Mouse (Mus musculus): ENCODE measurements around the gene Ptn. TPM values are rescaled to one million over a fixed set of nuclear protein-coding genes. Genes with fewer than 3 reads are reported as not detected.

The Ptn gene
- total and polyA plus RNA-seq, 3 experiments, result not detected

- TF ChIP-seq GABPA (IDR thresholded peaks at IDR 0.05; ENCODE audit: insufficient replicate concordance, low read depth, low read length) (no peak), CHD1 (IDR thresholded peaks at IDR 0.05; ENCODE audit: low read depth, low read length) (no peak), POLR2AphosphoS2 (IDR thresholded peaks at IDR 0.05; ENCODE audit: low read depth, low read length) (no peak), TBP (conservative IDR thresholded peaks at IDR 0.05; ENCODE audit: low read depth, low read length) (no peak), UBTF (IDR thresholded peaks at IDR 0.05; ENCODE audit: low read depth, low read length) (no peak), NELFE (IDR thresholded peaks at IDR 0.05; ENCODE audit: low read depth, low read length) (no peak), CTCF (conservative IDR thresholded peaks at IDR 0.05 in 1 of 2, IDR thresholded peaks at IDR 0.05 in 1 of 2; ENCODE audit: low read depth in 2 of 2, low read length in 2 of 2) (no peak), ZKSCAN1 (IDR thresholded peaks at IDR 0.05; ENCODE audit: borderline replicate concordance, low read depth, low read length) (no peak), IRF4 (IDR thresholded peaks at IDR 0.05; ENCODE audit: low read depth, low read length) (no peak), MAFK (IDR thresholded peaks at IDR 0.05; ENCODE audit: insufficient replicate concordance, low read length) (no peak), RCOR1 (conservative IDR thresholded peaks at IDR 0.05; ENCODE audit: low read depth, low read length) (no peak)
- Histone ChIP-seq H3K9me3 (replicated peaks; ENCODE audit: low read length) (no peaks in the 10 kb centered on the region), H3K36me3 (replicated peaks in 1 of 2; ENCODE audit: control insufficient read depth in 1 of 2, insufficient read depth in 1 of 2, low read length in 1 of 2) (peaks cover 5 to 18% of the 10 kb centered on the region in 2 experiments), H3K9ac (ENCODE audit: insufficient read depth, low read depth) (no peak overlapping the region), H3K4me3 (replicated peaks in 1 of 3; ENCODE audit: low read depth in 2 of 3, low read length in 2 of 3, poor library complexity in 1 of 3) (no peak overlapping the region), H3K27me3 (replicated peaks) (no peaks in the 10 kb centered on the region), H3K79me2 (replicated peaks; ENCODE audit: control insufficient read depth, extremely low read depth, insufficient read depth, poor library complexity, severe bottlenecking) (no peaks in the 10 kb centered on the region), H3K4me1 (ENCODE audit: control insufficient read depth in 1 of 2, insufficient read depth in 2 of 2) (peaks cover 0 to 12% of the 10 kb centered on the region in 2 experiments; a peak in 3 of 4 replicates), H3K4me2 (ENCODE audit: insufficient read depth, low read depth, poor library complexity, severe bottlenecking) (no peak overlapping the region), H3K27ac (ENCODE audit: insufficient read depth, low read depth) (no peak overlapping the region)
- no peak for DNase-seq (ENCODE audit: extremely low read depth)
- dilution Hi-C loops (cut with MboI; ENCODE audit: extremely low pct_ligation_motif_present, extremely low pct_unique_long_range_greater_than_20kb, low sequenced_read_pairs) (no loop called here), in situ Hi-C loops (cut with MboI; ENCODE audit: low pct_ligation_motif_present, low pct_unique_long_range_greater_than_20kb, low sequenced_read_pairs) (no loop called here)
Measured at GRCm38 (mm10) chr6:36843031-36843488, 33.0 kb upstream of the Ptn start.

GRCm38 (mm10) chr6:36842101-36842922 lies 32.3 kb upstream of the Ptn start:
- H3K4me2 ChIP-seq (ENCODE audit: insufficient read depth, low read depth, poor library complexity, severe bottlenecking), result no peak overlapping the region
- TF ChIP-seq MEF2A (IDR thresholded peaks at IDR 0.05; ENCODE audit: borderline replicate concordance, low read depth, low read length), result no peak
- TF ChIP-seq MAZ (IDR thresholded peaks at IDR 0.05; ENCODE audit: low read depth, low read length), result no peak
- TF ChIP-seq SMC3 (IDR thresholded peaks at IDR 0.05; ENCODE audit: low read depth, low read length), result no peak
- no peak for TF ChIP-seq ETS1 (conservative IDR thresholded peaks at IDR 0.05; ENCODE audit: low read depth, low read length)
- no peak for TF ChIP-seq ZKSCAN1 (IDR thresholded peaks at IDR 0.05; ENCODE audit: borderline replicate concordance, low read depth, low read length)
- dilution Hi-C loops (cut with MboI; ENCODE audit: extremely low pct_ligation_motif_present, extremely low pct_unique_long_range_greater_than_20kb, low sequenced_read_pairs), result no loop called here

More at GRCm38 (mm10) chr6:36842101-36842922, 32.3 kb upstream of the Ptn start:
- no peak for DNase-seq (ENCODE audit: extremely low read depth)
- Histone ChIP-seq H3K4me1 (ENCODE audit: control insufficient read depth in 1 of 2, insufficient read depth in 2 of 2) (peaks cover 3 to 18% of the 10 kb centered on the region in 2 experiments; a peak in 3 of 4 replicates), H3K4me3 (replicated peaks in 1 of 3; ENCODE audit: low read depth in 2 of 3, low read length in 2 of 3, poor library complexity in 1 of 3) (no peak overlapping the region), H3K27ac (ENCODE audit: insufficient read depth, low read depth) (no peak overlapping the region), H3K27me3 (replicated peaks) (no peaks in the 10 kb centered on the region), H3K9me3 (replicated peaks; ENCODE audit: low read length) (no peaks in the 10 kb centered on the region), H3K9ac (ENCODE audit: insufficient read depth, low read depth) (no peak overlapping the region), H3K36me3 (replicated peaks in 1 of 2; ENCODE audit: control insufficient read depth in 1 of 2, insufficient read depth in 1 of 2, low read length in 1 of 2) (peaks cover 5 to 14% of the 10 kb centered on the region in 2 experiments), H3K79me2 (replicated peaks; ENCODE audit: control insufficient read depth, extremely low read depth, insufficient read depth, poor library complexity, severe bottlenecking) (no peaks in the 10 kb centered on the region)
- in situ Hi-C loops (cut with MboI; ENCODE audit: low pct_ligation_motif_present, low pct_unique_long_range_greater_than_20kb, low sequenced_read_pairs), result no loop called here
